In genomic region chr5:119292323-119292722, GRCm38 (mm10) we compare ENCODE assay signal across 19 mouse cellular contexts.
DNase-seq lines count a peak whose midpoint lies in the region; ATAC-seq lines count a peak whose summit lies in the region.
"Had no signal": no experiment of that assay in that cellular context is flagged by ENCODE, and none has a peak within 500 bp of the region (broad histone marks: within the 10 kb centered on the region; RNA-seq: fewer than 3 reads in every experiment).

No protein-coding gene starts in this region.

- H3K9ac ChIP-seq in liver, embryonic 16.5 days (ENCODE audit: low read depth, low read length) = no peak overlapping the region
- H3K9ac ChIP-seq: heart, embryonic 15.5 days; limb, embryonic 12.5 days; lung, embryonic 15.5 days had no signal

- peak; percentile 39 for ATAC-seq in liver, embryonic 16.5 days (ENCODE audit: low read depth)
- no peak for ATAC-seq in megakaryocyte-erythroid progenitor cell, adult 5-6 weeks (replicated peaks; ENCODE audit: low FRiP score, low TSS enrichment, poor library complexity, severe bottlenecking)
- ATAC-seq: forebrain, embryonic 16.5 days; hindbrain, embryonic 16.5 days; Patski had no signal

- WGBS in liver, embryonic 16.5 days (ENCODE audit: insufficient replicate concordance) = 46% methylated on average over 9 of the region's 9 CpGs

- no peaks in the 10 kb centered on the region for H3K9me3 ChIP-seq in liver, embryonic 16.5 days (replicated peaks; ENCODE audit: control insufficient read depth, low read length)
- H3K9me3 ChIP-seq: heart, embryonic 15.5 days; lung, embryonic 15.5 days; midbrain, embryonic 10.5 days had no signal

- H3K27ac ChIP-seq in liver, embryonic 16.5 days (ENCODE audit: low read length) = no peak overlapping the region
- H3K27ac ChIP-seq: heart, embryonic 15.5 days; limb, embryonic 12.5 days; lung, embryonic 15.5 days; midbrain, embryonic 10.5 days had no signal

- peak; percentile 55 to 80 for DNase-seq in adrenal gland, adult (ENCODE audit: inconsistent age in 2 of 2, low spot score in 1 of 2)
- DNase-seq in adrenal gland, postnatal 25 days = no peak
- peak; percentile 65 for DNase-seq in kidney, adult 9 months
- no peak for DNase-seq in kidney, postnatal 4 days
- peak; percentile 48 for DNase-seq in adrenal gland, postnatal 14 days
- DNase-seq in MN1 (ENCODE audit: low spot score) = no peak
- DNase-seq: cerebellum, postnatal 10 days; gastrocnemius, postnatal 36 days; lung, postnatal 4 days; thymus, postnatal 14 days had no signal

- no peak overlapping the region for H3K4me2 ChIP-seq in liver, embryonic 16.5 days (ENCODE audit: low read depth, low read length)
- H3K4me2 ChIP-seq: heart, embryonic 15.5 days; limb, embryonic 12.5 days; lung, embryonic 15.5 days had no signal

- H3K36me3 ChIP-seq in liver, embryonic 16.5 days (ENCODE audit: control insufficient read depth, insufficient read depth) = no peaks in the 10 kb centered on the region
- H3K36me3 ChIP-seq: heart, embryonic 15.5 days; limb, embryonic 12.5 days; lung, embryonic 15.5 days; midbrain, embryonic 10.5 days had no signal

- no peaks in the 10 kb centered on the region; the same call in 1 of the 2 replicates for H3K4me1 ChIP-seq in liver, embryonic 16.5 days (ENCODE audit: control insufficient read depth, low read depth, low read length)
- H3K4me1 ChIP-seq: heart, embryonic 15.5 days; lung, embryonic 15.5 days had no signal

- H3K27me3 ChIP-seq in liver, embryonic 16.5 days (ENCODE audit: control insufficient read depth, insufficient read depth, low read depth, low read length) = no peaks in the 10 kb centered on the region
- H3K27me3 ChIP-seq: lung, embryonic 15.5 days had no signal

- H3K4me3 ChIP-seq in liver, embryonic 16.5 days (ENCODE audit: low read depth, low read length) = no peak overlapping the region
- H3K4me3 ChIP-seq: heart, embryonic 15.5 days; limb, embryonic 12.5 days; lung, embryonic 15.5 days; midbrain, embryonic 10.5 days had no signal

Comparison
In these comparisons a context has a peak if more than half of its experiments do, and no peak if none do; other contexts are left out.
1. DNase-seq: peak in adrenal gland, adult (2 of 2), kidney, adult 9 months (single experiment) and adrenal gland, postnatal 14 days (single experiment); none in adrenal gland, postnatal 25 days (single experiment), kidney, postnatal 4 days (0 of 2) and MN1 (single experiment).